Mouse (Mus musculus): ENCODE measurements around the gene Zc3h12c. TPM values are rescaled to one million over a fixed set of nuclear protein-coding genes. Genes with fewer than 3 reads are reported as not detected.

Gene Zc3h12c
- polyA plus RNA-seq, 1 experiment from 2014 or later, result 2.7 TPM

DNA sequence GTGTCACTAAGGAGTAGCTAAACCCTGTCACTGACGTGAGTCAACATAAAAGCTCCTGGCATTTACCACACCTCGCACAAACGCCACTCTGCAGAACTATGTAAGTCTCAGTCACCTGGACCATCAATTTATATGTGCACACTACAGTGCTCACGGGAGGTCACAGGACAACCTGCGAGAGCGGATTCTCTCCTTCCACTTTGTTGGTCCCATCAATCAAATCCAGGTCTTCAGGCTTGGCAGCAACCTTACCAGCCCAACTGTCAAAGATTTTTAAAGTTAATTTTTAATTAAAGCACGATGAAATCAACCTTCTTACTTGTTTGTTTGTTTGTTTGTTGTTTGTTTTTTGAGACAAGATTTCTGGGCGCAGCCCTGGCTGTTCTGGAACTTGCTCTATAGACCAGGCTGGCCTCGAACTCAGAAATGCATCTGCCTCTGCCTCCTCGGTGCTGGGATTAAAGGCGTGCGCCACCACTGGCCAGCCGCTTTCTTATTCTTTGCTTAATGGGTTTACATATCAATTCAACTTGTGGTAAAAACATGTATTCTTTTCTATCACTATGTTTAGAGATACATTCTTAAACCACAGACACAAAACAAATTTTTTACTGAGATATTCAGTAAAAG, 3.2 kb downstream of the Zc3h12c start:
- WGBS, result 86% methylated on average over 13 of the region's 13 CpGs
- Histone ChIP-seq H3K27me3 (peaks cover 10% of the 10 kb centered on the region), H3K9ac (no peak overlapping the region), H3K4me2 (no peak overlapping the region), H3K27ac (no peak overlapping the region), H3K9me3 (no peaks in the 10 kb centered on the region), H3K36me3 (no peaks in the 10 kb centered on the region), H3K4me1 (peaks cover 10% of the 10 kb centered on the region), H3K4me3 (no peak overlapping the region)
- ATAC-seq (ENCODE audit: insufficient number of reproducible peaks, insufficient read depth, low FRiP score, low TSS enrichment, low read depth), result no peak

DNA sequence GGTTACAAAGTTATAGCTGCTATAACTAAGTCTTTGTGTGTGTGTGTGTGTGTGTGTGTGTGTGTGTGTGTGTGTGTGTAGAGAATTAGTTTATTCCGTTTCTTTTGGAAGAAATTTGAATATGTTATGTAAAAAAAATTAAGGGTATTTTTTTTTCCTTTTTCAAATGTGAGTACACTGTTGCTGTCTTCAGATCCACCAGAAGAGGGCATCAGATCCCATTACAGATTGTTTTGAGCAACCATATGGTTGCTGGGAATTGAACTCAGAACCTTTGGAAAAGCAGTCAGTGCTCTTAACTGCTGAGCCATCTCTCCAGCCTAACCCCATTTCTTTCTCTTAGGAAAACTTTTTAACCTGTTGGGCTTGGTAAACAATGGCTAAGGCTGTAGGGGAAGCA, 7.9 kb downstream of the Zc3h12c start:
- Histone ChIP-seq H3K9ac (no peak overlapping the region), H3K27me3 (no peaks in the 10 kb centered on the region), H3K4me1 (no peaks in the 10 kb centered on the region), H3K9me3 (no peaks in the 10 kb centered on the region), H3K4me3 (no peak overlapping the region), H3K36me3 (no peaks in the 10 kb centered on the region), H3K4me2 (no peak overlapping the region), H3K27ac (no peak overlapping the region)
- WGBS, result 89% methylated on average over 1 of the region's 1 CpGs
- no peak for ATAC-seq (ENCODE audit: insufficient number of reproducible peaks, insufficient read depth, low FRiP score, low TSS enrichment, low read depth)

DNA sequence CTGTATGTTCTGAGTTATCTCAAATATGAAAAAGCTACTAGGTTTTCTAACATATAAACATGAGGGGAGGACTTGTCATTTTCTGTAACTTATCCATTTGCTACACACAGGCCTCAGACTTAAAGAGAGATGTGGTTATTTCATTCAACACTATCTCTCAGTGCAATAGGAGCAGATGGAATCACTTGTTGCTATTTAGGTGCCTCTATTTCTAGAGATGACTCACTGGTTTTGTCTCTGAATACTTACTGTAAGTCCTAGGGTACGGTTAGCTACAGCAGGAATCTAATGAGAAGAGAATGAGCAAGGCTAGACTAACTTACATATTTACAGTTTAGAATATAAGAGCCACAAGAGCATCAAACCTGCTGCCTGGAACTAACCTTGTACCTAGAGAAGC, 9.8 kb downstream of the Zc3h12c start:
- ATAC-seq (ENCODE audit: insufficient number of reproducible peaks, insufficient read depth, low FRiP score, low TSS enrichment, low read depth), result no peak
- 92% methylated on average over 1 of the region's 1 CpGs for WGBS

DNA sequence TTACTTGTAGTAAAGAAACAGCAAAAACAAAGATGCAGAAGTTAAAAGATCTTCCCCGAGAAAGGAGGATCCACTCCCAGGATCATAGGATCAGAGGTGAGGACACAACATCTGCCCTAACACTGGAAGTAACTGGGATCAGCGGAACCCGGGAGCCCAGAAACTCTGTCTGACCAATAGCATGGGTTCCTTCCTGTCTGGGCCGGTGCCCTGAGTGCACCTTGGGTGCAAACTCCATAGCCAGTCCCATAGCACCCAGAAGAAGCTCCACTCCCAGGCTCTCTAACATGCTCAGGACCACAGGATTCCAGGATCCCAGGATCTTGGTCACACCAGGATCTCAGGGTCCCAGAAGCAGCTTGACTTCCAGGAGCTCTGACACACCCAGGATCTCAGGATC, 13.0 kb downstream of the Zc3h12c start:
- no peak overlapping the region for H3K27ac ChIP-seq
- ATAC-seq (ENCODE audit: insufficient number of reproducible peaks, insufficient read depth, low FRiP score, low TSS enrichment, low read depth), result no peak

More for the DNA sequence above, 9.8 kb downstream of the Zc3h12c start:
- Histone ChIP-seq H3K4me2 (no peak overlapping the region), H3K4me3 (no peak overlapping the region), H3K27ac (no peak overlapping the region), H3K9ac (no peak overlapping the region), H3K9me3 (no peaks in the 10 kb centered on the region), H3K27me3 (no peaks in the 10 kb centered on the region), H3K4me1 (no peaks in the 10 kb centered on the region), H3K36me3 (no peaks in the 10 kb centered on the region)

DNA sequence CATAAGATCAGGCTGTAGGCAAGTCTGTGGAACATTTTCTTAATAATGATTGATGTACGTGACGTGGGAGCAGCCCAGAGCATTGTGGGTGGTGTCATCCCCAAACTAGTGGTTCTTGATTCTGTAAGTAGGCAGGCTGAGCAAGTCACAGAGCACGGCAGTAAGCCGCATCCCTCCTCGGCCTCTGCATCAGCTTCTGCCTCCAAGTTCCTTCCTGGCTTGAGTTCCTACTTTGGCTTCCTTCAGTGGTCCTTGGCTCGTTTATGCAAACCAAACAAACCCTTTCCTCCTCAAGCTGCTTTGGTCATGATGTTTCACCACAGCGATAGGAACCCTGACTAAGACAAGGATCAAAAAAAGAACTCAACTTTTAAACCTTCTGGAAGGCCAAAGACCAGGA, 14.1 kb downstream of the Zc3h12c start:
- ATAC-seq (ENCODE audit: insufficient number of reproducible peaks, insufficient read depth, low FRiP score, low TSS enrichment, low read depth), result no peak
- Histone ChIP-seq H3K9me3 (no peaks in the 10 kb centered on the region), H3K9ac (no peak overlapping the region), H3K4me2 (no peak overlapping the region), H3K27ac (no peak overlapping the region), H3K4me3 (no peak overlapping the region), H3K27me3 (no peaks in the 10 kb centered on the region), H3K36me3 (no peaks in the 10 kb centered on the region), H3K4me1 (peaks cover 8% of the 10 kb centered on the region)
- 72% methylated on average over 7 of the region's 7 CpGs for WGBS

More for the DNA sequence above, 13.0 kb downstream of the Zc3h12c start:
- 0 out of 2 replicates have a peak, but pooled peaks cover 6% of the 10 kb centered on the region for H3K4me1 ChIP-seq
- H3K27me3 ChIP-seq, result no peaks in the 10 kb centered on the region
- H3K36me3 ChIP-seq, result no peaks in the 10 kb centered on the region
- H3K9me3 ChIP-seq, result no peaks in the 10 kb centered on the region
- no peak overlapping the region for H3K9ac ChIP-seq
- no peak overlapping the region for H3K4me2 ChIP-seq
- H3K4me3 ChIP-seq, result no peak overlapping the region
- WGBS, result 82% methylated on average over 4 of the region's 4 CpGs

GRCm38 (mm10) chr9:52152076-52152826, 16.1 kb downstream of the Zc3h12c start:
- no peak overlapping the region for H3K9ac ChIP-seq
- no peak overlapping the region for H3K4me2 ChIP-seq
- 61% methylated on average over 6 of the region's 6 CpGs for WGBS
- H3K36me3 ChIP-seq, result no peaks in the 10 kb centered on the region
- peaks cover 11% of the 10 kb centered on the region for H3K4me1 ChIP-seq
- H3K9me3 ChIP-seq, result no peaks in the 10 kb centered on the region
- ATAC-seq (ENCODE audit: insufficient number of reproducible peaks, insufficient read depth, low FRiP score, low TSS enrichment, low read depth), result no peak
- no peak overlapping the region for H3K27ac ChIP-seq
- no peak overlapping the region for H3K4me3 ChIP-seq
- H3K27me3 ChIP-seq, result no peaks in the 10 kb centered on the region

GRCm38 (mm10) chr9:52149768-52150167, 18.6 kb downstream of the Zc3h12c start:
- no peaks in the 10 kb centered on the region for H3K27me3 ChIP-seq
- no peak overlapping the region for H3K27ac ChIP-seq
- ATAC-seq (ENCODE audit: insufficient number of reproducible peaks, insufficient read depth, low FRiP score, low TSS enrichment, low read depth), result no peak
- H3K9ac ChIP-seq, result no peak overlapping the region
- no peak overlapping the region for H3K4me2 ChIP-seq
- no peaks in the 10 kb centered on the region for H3K9me3 ChIP-seq
- peaks cover 11% of the 10 kb centered on the region for H3K4me1 ChIP-seq
- WGBS, result 81% methylated on average over 6 of the region's 6 CpGs
- no peak overlapping the region for H3K4me3 ChIP-seq
- no peaks in the 10 kb centered on the region for H3K36me3 ChIP-seq

GRCm38 (mm10) chr9:52149286-52149685, 19.1 kb downstream of the Zc3h12c start:
- Histone ChIP-seq H3K27ac (no peak overlapping the region), H3K4me1 (peaks cover 11% of the 10 kb centered on the region), H3K9me3 (no peaks in the 10 kb centered on the region), H3K4me2 (no peak overlapping the region), H3K4me3 (no peak overlapping the region), H3K36me3 (no peaks in the 10 kb centered on the region), H3K27me3 (no peaks in the 10 kb centered on the region), H3K9ac (no peak overlapping the region)
- ATAC-seq (ENCODE audit: insufficient number of reproducible peaks, insufficient read depth, low FRiP score, low TSS enrichment, low read depth), result peak; percentile 56; the same call in 1 of the 2 replicates
- WGBS, result 30% methylated on average over 4 of the region's 4 CpGs

DNA sequence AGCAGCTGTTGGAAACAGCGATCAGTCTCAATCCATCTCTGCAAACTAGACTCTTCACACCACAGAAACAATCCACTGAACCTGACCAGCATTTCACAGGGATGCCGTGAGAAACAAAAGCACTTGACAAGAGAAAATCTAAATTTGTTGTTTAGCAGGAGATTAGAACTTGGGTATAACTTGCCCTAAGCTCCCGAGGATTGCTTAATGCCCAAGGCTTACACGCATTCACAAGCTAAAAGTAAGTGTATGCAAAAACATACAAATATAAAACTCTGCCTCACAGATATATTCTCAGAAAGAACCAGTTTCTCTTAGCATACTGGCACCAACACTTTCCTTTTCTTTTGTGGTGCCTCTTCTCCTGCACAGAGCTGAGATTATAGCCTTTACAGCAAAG, 19.5 kb downstream of the Zc3h12c start:
- WGBS, result 73% methylated on average over 4 of the region's 4 CpGs
- Histone ChIP-seq H3K4me3 (no peak overlapping the region), H3K4me2 (no peak overlapping the region), H3K27ac (no peak overlapping the region), H3K9ac (no peak overlapping the region), H3K4me1 (peaks cover 11% of the 10 kb centered on the region), H3K9me3 (no peaks in the 10 kb centered on the region), H3K36me3 (peaks cover 3% of the 10 kb centered on the region), H3K27me3 (no peaks in the 10 kb centered on the region)
- no peak for ATAC-seq (ENCODE audit: insufficient number of reproducible peaks, insufficient read depth, low FRiP score, low TSS enrichment, low read depth)

DNA sequence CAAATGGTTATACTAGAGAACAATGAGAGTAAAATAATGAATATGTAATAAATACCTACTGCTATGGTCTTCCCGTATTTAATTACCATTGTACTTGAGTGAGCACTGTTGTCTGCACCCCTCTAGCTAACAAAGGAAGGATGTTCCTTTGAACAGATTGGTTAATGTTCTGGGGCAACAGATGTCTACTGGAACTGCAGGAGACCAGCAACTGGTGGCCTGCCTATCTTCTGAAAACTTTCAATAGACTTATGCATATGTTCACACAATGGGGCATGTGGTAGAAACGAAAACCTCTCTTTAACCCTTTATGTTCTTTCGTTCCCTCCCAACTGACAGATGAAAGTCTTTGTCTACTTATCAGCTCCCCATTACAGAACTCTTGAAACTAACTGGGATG, 20.1 kb downstream of the Zc3h12c start:
- Histone ChIP-seq H3K27me3 (no peaks in the 10 kb centered on the region), H3K36me3 (peaks cover 7% of the 10 kb centered on the region), H3K4me2 (no peak overlapping the region), H3K4me1 (peaks cover 11% of the 10 kb centered on the region), H3K9ac (no peak overlapping the region), H3K9me3 (no peaks in the 10 kb centered on the region), H3K4me3 (no peak overlapping the region), H3K27ac (no peak overlapping the region)
- ATAC-seq (ENCODE audit: insufficient number of reproducible peaks, insufficient read depth, low FRiP score, low TSS enrichment, low read depth), result no peak
- 73% methylated on average over 3 of the region's 3 CpGs for WGBS

GRCm38 (mm10) chr9:52146241-52146640, 22.1 kb downstream of the Zc3h12c start:
- Histone ChIP-seq H3K4me3 (no peak overlapping the region), H3K4me2 (no peak overlapping the region), H3K27ac (no peak overlapping the region), H3K9ac (no peak overlapping the region), H3K36me3 (peaks cover 7% of the 10 kb centered on the region), H3K9me3 (no peaks in the 10 kb centered on the region), H3K27me3 (no peaks in the 10 kb centered on the region), H3K4me1 (peaks cover 6% of the 10 kb centered on the region)
- WGBS, result 67% methylated on average over 4 of the region's 4 CpGs
- no peak for ATAC-seq (ENCODE audit: insufficient number of reproducible peaks, insufficient read depth, low FRiP score, low TSS enrichment, low read depth)

- WGBS, result 88% methylated on average over 2 of the region's 2 CpGs
- H3K9ac ChIP-seq, result no peak overlapping the region
- H3K36me3 ChIP-seq, result no peaks in the 10 kb centered on the region
- H3K4me1 ChIP-seq, result no peaks in the 10 kb centered on the region
- no peaks in the 10 kb centered on the region for H3K27me3 ChIP-seq
- H3K27ac ChIP-seq, result no peak overlapping the region
- no peak overlapping the region for H3K4me2 ChIP-seq
- no peaks in the 10 kb centered on the region for H3K9me3 ChIP-seq
- no peak for ATAC-seq (ENCODE audit: insufficient number of reproducible peaks, insufficient read depth, low FRiP score, low TSS enrichment, low read depth)
- no peak overlapping the region for H3K4me3 ChIP-seq
Measured at GRCm38 (mm10) chr9:52132771-52133170, 35.6 kb downstream of the Zc3h12c start.

Data from embryonic facial prominence, embryonic 13.5 days (tissue).